Mouse (Mus musculus): Measurements from ENCODE around the gene Pi4ka. TPM values are rescaled to one million over a fixed set of nuclear protein-coding genes. Genes with fewer than 3 reads are reported as not detected.
"Not testable (repeated sequence)": the region's sequence is repeated elsewhere in the genome, so short reads cannot be mapped to it uniquely, and the experiment has no call there.

The Pi4ka gene
- polyA plus RNA-seq, 1 experiment from 2014 or later = 44.1 TPM

DNA sequence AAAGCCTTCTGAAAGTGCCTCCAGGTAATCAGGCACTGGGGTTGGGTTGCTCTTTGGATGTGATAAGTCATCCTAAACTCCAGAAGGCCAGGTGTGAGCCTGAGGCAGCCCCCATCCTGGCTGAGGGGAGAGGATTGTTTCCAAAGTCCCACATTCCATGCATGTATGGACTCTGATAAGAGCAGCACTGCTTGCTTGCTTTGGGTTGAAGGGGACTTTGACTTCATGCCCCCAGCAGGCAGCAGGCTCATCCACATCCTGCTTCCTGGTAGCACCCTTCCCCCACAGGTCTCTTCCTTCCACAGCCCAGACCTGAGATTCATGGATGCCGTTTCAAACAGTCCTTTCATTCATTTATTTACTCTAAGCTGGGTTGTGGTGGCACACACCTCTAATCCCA lies 162.4 kb downstream of the Pi4ka start:
- no peak overlapping the region for H3K9ac ChIP-seq
- H3K4me1 ChIP-seq = peaks cover 22% of the 10 kb centered on the region
- H3K4me3 ChIP-seq = no peak overlapping the region
- H3K27me3 ChIP-seq = no peaks in the 10 kb centered on the region
- ATAC-seq = no peak
- H3K36me3 ChIP-seq (ENCODE audit: poor library complexity, severe bottlenecking) = no peaks in the 10 kb centered on the region
- H3K9me3 ChIP-seq (replicated peaks) = no peaks in the 10 kb centered on the region
- H3K27ac ChIP-seq = no peak overlapping the region
- WGBS = 78% methylated on average over 1 of the region's 1 CpGs
- H3K4me2 ChIP-seq = no peak overlapping the region

DNA sequence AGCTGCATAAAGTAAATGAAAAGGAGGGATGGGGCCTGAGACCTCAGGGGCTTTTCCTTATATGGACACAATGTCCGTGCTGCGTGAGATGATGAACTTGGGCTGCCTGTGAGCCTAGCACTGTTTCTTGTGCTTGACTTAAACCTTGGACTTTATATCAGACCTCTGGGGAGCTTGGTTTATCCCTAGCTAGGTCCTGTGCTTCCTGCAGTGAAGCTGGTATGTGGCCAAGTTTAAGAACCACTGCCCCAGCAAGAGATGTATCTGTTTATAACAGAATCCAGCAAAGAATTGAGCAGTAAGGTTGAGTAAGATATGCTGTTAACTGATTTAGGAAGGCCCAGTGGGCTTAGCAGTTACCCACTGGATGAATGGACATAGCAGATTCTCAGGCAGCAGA lies 166.7 kb downstream of the Pi4ka start:
- H3K27me3 ChIP-seq = no peaks in the 10 kb centered on the region
- no peak overlapping the region for H3K4me3 ChIP-seq
- peaks cover 42% of the 10 kb centered on the region for H3K4me1 ChIP-seq
- no peak overlapping the region for H3K4me2 ChIP-seq
- WGBS = 88% methylated on average over 2 of the region's 2 CpGs
- H3K9ac ChIP-seq = no peak overlapping the region
- H3K27ac ChIP-seq = no peak overlapping the region
- ATAC-seq = no peak
- no peaks in the 10 kb centered on the region for H3K36me3 ChIP-seq (ENCODE audit: poor library complexity, severe bottlenecking)
- no peaks in the 10 kb centered on the region for H3K9me3 ChIP-seq (replicated peaks)

DNA sequence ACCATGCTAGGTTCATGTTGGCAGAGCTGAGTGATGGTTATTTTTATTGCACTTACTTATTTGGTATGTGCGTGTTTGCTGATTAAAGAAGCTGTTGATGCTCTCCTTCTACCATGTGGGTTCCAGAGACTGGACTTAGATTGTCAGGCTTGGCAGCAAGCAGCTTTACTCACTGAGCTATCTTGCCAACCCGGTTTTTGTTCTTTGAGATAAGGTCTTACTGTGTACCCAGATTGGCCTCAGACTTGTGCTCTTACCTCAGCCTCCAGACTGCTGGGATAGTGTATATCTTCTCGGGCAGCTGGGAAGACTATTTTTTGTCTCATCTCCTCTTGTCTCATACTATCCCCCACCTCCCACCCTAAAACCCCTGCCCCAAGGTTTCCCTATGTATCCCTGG lies 168.5 kb downstream of the Pi4ka start:
- WGBS = 91% methylated on average over 3 of the region's 3 CpGs
- H3K4me1 ChIP-seq = peaks cover 47% of the 10 kb centered on the region
- no peak for ATAC-seq
- H3K27ac ChIP-seq = no peak overlapping the region
- H3K27me3 ChIP-seq = no peaks in the 10 kb centered on the region
- no peak overlapping the region; the same call in 1 of the 2 replicates for H3K9ac ChIP-seq
- no peaks in the 10 kb centered on the region for H3K9me3 ChIP-seq (replicated peaks)
- no peaks in the 10 kb centered on the region for H3K36me3 ChIP-seq (ENCODE audit: poor library complexity, severe bottlenecking)
- no peak overlapping the region for H3K4me2 ChIP-seq
- no peak overlapping the region for H3K4me3 ChIP-seq

DNA sequence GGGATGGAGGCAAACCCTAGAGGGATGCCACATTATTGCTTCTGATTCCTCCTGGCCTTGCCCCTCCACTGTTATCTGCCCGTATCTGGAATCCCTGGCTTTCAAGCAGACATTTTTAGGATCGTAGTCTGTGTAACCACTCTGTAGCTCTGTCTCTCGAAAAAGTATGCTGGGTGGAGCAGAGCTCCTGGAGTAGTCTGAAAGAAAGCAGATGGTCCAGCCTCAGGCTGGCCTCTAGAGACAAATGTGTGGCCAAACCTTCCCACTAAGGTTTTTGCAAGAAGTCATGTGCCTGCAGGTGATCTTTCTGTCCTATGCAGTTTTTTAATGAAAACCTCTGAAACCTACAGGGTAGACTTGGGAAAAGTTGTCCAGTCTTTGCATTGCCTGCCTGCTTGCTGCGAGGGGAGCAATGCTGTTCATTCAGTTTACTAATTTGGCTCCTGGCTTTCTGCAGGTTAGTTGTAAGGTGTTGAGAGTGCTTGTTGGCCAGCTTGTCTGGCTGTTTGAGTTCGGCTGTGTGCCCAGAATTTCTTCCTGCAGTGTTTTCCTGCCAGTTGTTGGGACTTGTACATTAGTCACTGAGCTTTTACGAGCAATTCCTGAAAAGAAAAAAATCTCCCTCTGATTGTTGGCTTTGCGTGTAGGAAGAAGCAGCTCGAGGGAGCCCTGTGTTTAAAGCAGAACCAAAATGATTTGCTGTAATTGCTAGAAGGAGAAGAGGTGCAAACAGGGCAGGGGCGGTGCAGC lies 171.0 kb downstream of the Pi4ka start:
- peak overlapping the region; percentile 89 for H3K4me3 ChIP-seq
- H3K36me3 ChIP-seq (ENCODE audit: poor library complexity, severe bottlenecking) = no peaks in the 10 kb centered on the region
- H3K4me1 ChIP-seq = peaks cover 45% of the 10 kb centered on the region
- peak overlapping the region; percentile 75 for H3K4me2 ChIP-seq
- no peak for ATAC-seq
- no peaks in the 10 kb centered on the region for H3K27me3 ChIP-seq
- 53% methylated on average over 9 of the region's 9 CpGs for WGBS
- H3K27ac ChIP-seq = peak overlapping the region; percentile 95
- no peaks in the 10 kb centered on the region for H3K9me3 ChIP-seq (replicated peaks)
- peak overlapping the region; percentile 95 for H3K9ac ChIP-seq

DNA sequence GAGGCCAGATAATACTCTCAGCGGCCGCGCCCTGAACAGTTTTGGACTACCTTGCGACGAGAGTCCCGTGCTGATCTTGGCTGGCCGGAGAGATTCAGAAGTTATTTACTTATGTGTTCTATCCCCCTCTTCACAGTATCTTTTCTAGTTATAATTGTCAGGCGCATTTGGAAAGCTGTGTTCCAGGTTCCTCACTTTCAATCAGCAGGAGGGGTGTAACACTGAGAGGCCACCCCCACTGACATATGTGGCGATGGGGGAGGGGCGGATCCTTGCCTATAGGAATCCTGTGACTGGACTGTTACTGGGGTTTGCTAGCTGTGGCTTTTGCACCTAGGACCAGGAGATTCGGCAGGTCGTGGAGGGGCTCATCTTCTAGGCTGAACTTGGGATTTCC lies 171.6 kb downstream of the Pi4ka start:
- WGBS = 2% methylated on average over 12 of the region's 12 CpGs
- Histone ChIP-seq H3K36me3 (ENCODE audit: poor library complexity, severe bottlenecking) (no peaks in the 10 kb centered on the region), H3K4me2 (peak overlapping the region; percentile 75), H3K27me3 (no peaks in the 10 kb centered on the region), H3K9me3 (replicated peaks) (peaks cover 5% of the 10 kb centered on the region; the same call in 1 of the 2 replicates), H3K4me3 (peak overlapping the region; percentile 89), H3K9ac (peak overlapping the region; percentile 95), H3K4me1 (peaks cover 42% of the 10 kb centered on the region), H3K27ac (peak overlapping the region; percentile 95)
- no peak for ATAC-seq

DNA sequence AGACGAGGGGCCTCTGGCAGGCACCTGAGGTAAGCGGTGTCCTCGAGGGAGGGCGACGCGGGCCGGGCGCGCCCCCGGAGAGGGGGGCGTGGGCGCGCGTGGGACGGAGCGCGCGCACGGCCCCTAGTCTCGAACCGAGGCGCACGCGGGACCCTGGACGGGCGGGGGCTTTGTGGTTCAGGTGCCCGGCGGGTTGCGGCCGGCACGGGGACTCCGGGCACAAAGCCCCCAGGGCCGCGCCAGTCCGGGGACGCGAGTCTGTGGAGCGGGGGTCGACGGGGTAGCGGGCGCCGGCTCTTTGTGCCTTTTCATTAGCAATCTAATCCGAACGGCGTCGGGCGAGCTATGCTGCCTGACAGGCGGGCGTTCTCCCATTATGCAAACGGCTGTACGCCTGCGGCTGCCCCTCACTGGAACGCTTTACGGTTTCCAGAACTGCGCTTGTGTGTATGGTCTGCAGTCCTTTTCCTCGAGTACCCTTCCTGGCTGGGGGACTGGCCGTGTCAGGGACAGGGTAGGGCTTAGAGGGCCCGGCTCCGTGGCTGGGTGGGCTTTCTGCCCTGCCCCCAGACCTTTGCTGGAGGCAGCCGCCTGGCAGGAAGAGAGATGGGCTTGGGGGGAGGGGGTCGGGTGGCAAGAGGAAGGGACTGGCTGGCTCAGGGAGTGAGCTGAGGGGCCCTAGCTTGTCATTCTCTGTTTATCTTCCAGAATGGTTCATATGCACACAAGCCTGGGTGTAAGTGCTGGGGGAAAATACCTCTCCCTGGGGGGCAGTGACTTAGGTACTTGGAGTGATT lies 172.2 kb downstream of the Pi4ka start:
- Histone ChIP-seq H3K36me3 (ENCODE audit: poor library complexity, severe bottlenecking) (no peaks in the 10 kb centered on the region), H3K27ac (peak overlapping the region; percentile 95), H3K4me3 (peak overlapping the region; percentile 89), H3K9ac (peak overlapping the region; percentile 95), H3K9me3 (replicated peaks) (peaks cover 6% of the 10 kb centered on the region; the same call in 1 of the 2 replicates), H3K4me1 (peaks cover 38% of the 10 kb centered on the region), H3K27me3 (no peaks in the 10 kb centered on the region), H3K4me2 (peak overlapping the region; percentile 75)
- ATAC-seq = peak; percentile 81
- WGBS = 1% methylated on average over 50 of the region's 62 CpGs

DNA sequence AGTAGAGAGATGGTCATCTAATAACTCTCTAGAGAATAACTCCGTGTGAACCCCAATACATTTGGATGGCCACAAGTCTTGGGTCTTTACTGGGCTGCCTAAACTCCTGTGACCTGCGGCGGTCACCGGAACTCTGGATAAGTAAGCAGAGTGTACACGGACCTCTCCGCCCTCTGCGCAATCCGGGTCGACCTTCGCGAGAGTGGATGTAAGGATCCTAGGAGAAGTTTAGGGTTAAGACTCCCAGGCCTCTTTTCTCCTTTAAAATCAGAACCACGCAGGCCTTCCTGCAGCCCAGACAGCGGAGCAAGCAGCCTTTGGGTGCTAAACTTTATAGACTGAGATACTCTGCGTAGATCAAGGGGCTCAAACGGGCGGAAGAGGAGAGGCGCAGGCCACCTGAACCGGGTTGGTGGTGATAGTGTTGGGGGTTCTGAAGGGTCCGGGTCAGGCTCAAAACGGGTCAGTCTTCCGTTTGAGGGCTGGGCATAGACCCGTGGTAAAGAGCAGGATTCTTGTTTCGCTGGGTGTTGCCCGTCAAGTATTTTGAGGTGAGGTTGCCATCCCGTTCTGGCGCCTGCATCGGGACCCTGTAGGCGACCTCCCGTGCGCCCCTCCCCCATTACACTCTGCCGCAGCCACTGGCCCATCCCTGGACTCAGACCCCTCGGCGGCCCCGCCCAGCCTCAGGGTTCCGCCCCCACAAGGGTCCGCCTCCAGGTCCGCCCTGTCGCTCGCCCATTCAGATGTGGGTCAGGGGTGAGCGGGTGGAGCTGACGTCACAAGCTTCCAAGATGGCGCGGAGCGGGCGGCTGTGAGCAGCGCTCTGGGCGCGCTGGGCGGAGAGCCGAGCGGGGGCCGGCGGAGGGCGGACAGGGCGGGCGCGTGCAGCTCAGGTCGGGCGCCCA lies 173.1 kb downstream of the Pi4ka start, which contains the start of gene Hic2:
Gene Hic2 (plus strand): TSS at position 779 of the 908 bp plus-strand sequence.
- Histone ChIP-seq H3K27ac (peak within 1 kb of the TSS; percentile 95), H3K4me3 (peak within 1 kb of the TSS; percentile 89), H3K36me3 (ENCODE audit: poor library complexity, severe bottlenecking) (no peaks in the 10 kb centered on the region), H3K4me2 (peak within 1 kb of the TSS; percentile 75), H3K9ac (peak within 1 kb of the TSS; percentile 95), H3K9me3 (replicated peaks) (peaks cover 6% of the 10 kb centered on the region; the same call in 1 of the 2 replicates), H3K4me1 (peaks cover 35% of the 10 kb centered on the region), H3K27me3 (no peaks in the 10 kb centered on the region)
- peak; percentile 96 for ATAC-seq
- WGBS = 1% methylated on average over 59 of the region's 59 CpGs

DNA sequence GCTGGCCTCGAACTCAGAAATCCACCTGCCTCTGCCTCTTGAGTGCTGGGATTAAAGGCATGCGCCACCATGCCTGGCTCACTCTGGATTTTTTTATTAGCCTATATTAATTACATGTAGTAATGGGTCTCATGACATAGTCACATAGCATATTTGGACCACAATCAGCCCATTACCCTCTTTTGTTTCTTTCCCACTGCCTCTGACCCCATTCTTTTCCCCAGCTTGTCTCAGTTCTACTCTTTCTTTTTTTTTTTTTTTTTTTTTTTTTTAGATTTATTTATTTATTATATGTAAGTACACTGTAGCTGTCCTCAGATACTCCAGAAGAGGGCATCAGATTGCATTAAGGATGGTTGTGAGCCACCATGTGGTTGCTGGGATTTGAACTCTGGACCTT lies 174.6 kb downstream of the Pi4ka start:
- H3K4me2 ChIP-seq; H3K9ac ChIP-seq; H3K9me3 ChIP-seq (replicated peaks); H3K27me3 ChIP-seq; H3K36me3 ChIP-seq (ENCODE audit: poor library complexity, severe bottlenecking); H3K27ac ChIP-seq; ATAC-seq; H3K4me3 ChIP-seq: not testable (repeated sequence)
- 87% methylated on average over 2 of the region's 2 CpGs for WGBS
- H3K4me1 ChIP-seq = peaks cover 25% of the 10 kb centered on the region

Other genes starting within 250 kb of the Pi4ka start
- gene Ube2l3, start 203.7 kb downstream of the Pi4ka start, polyA plus RNA-seq (2015; fragmentation: Nextera tagmentation; extraction: Ambion mirVana) = 359 and 360 TPM in 2 replicates
- gene Rimbp3, start 197.7 kb downstream of the Pi4ka start, polyA plus RNA-seq (2015; fragmentation: Nextera tagmentation; extraction: Ambion mirVana) = 1.4 and 1.9 TPM in 2 replicates
- 7.2 and 9.0 TPM in 2 replicates for gene Hic2, start 172.7 kb downstream of the Pi4ka start, polyA plus RNA-seq (2015; fragmentation: Nextera tagmentation; extraction: Ambion mirVana)
- gene Tmem191c, start 130.2 kb downstream of the Pi4ka start, polyA plus RNA-seq (2015; fragmentation: Nextera tagmentation; extraction: Ambion mirVana) = 14.2 and 15.4 TPM in 2 replicates
- gene Serpind1, start 74.9 kb downstream of the Pi4ka start, polyA plus RNA-seq (2015; fragmentation: Nextera tagmentation; extraction: Ambion mirVana) = 0.36 and 0.48 TPM in 2 replicates
- gene Snap29, start 328 bp downstream of the Pi4ka start, polyA plus RNA-seq (2015; fragmentation: Nextera tagmentation; extraction: Ambion mirVana) = 18.2 and 20.8 TPM in 2 replicates
- gene Crkl, start 45.7 kb upstream of the Pi4ka start, polyA plus RNA-seq (2015; fragmentation: Nextera tagmentation; extraction: Ambion mirVana) = 102 and 108 TPM in 2 replicates
- 8.6 and 10.4 TPM in 2 replicates for gene Aifm3, start 83.3 kb upstream of the Pi4ka start, polyA plus RNA-seq (2015; fragmentation: Nextera tagmentation; extraction: Ambion mirVana)
- 102 and 110 TPM in 2 replicates for gene Lztr1, start 102.4 kb upstream of the Pi4ka start, polyA plus RNA-seq (2015; fragmentation: Nextera tagmentation; extraction: Ambion mirVana)
- 58.3 and 59.2 TPM in 2 replicates for gene Thap7, start 124.8 kb upstream of the Pi4ka start, polyA plus RNA-seq (2015; fragmentation: Nextera tagmentation; extraction: Ambion mirVana)
- 0.32 and 0.77 TPM in 2 replicates for gene Lrrc74b, start 154.9 kb upstream of the Pi4ka start, polyA plus RNA-seq (2015; fragmentation: Nextera tagmentation; extraction: Ambion mirVana)
- gene P2rx6, start 155.6 kb upstream of the Pi4ka start, polyA plus RNA-seq (2015; fragmentation: Nextera tagmentation; extraction: Ambion mirVana) = 0.84 and 0.97 TPM in 2 replicates
- 11.1 and 13.8 TPM in 2 replicates for gene Slc7a4, start 176.9 kb upstream of the Pi4ka start, polyA plus RNA-seq (2015; fragmentation: Nextera tagmentation; extraction: Ambion mirVana)
- gene Smpd4, start 213.0 kb upstream of the Pi4ka start, polyA plus RNA-seq (2015; fragmentation: Nextera tagmentation; extraction: Ambion mirVana) = 32.7 and 34.3 TPM in 2 replicates
- gene Ccdc74a, start 240.2 kb upstream of the Pi4ka start, polyA plus RNA-seq (2015; fragmentation: Nextera tagmentation; extraction: Ambion mirVana) = 4.1 and 4.4 TPM in 2 replicates

Data from forebrain, embryonic 13.5 days (tissue).